In genomic region chr14:16522852-16523251, GRCm38 (mm10) we compare ENCODE assay signal across 14 mouse cellular contexts.
"Had no signal": no experiment of that assay in that cellular context is flagged by ENCODE, and none has a peak within 500 bp of the region (broad histone marks: within the 10 kb centered on the region; RNA-seq: fewer than 3 reads in every experiment).

No protein-coding gene starts in this region.

- DNase-seq: kidney, adult 2 months; kidney, postnatal 25 days; layer of hippocampus, adult 9-11 months; liver, embryonic 13.5 days; lung, adult 2 months; midbrain, embryonic 14.5 days; thymus, adult 2 months; thymus, postnatal 14 days; thymus, postnatal 4 days had no signal

- H3K4me2 ChIP-seq: liver, embryonic 13.5 days; midbrain, embryonic 11.5 days; neural tube, embryonic 12.5 days had no signal

- H3K9me3 ChIP-seq: liver, embryonic 13.5 days; neural tube, embryonic 12.5 days had no signal

- H3K36me3 ChIP-seq: liver, embryonic 13.5 days; neural tube, embryonic 12.5 days had no signal

- H3K4me1 ChIP-seq: liver, embryonic 13.5 days had no signal

- H3K27me3 ChIP-seq: liver, embryonic 13.5 days; neural tube, embryonic 12.5 days had no signal

- H3K4me3 ChIP-seq: layer of hippocampus, adult 2 months; liver, embryonic 13.5 days; megakaryocyte, embryonic 14.5 days; neural tube, embryonic 12.5 days had no signal

- H3K27ac ChIP-seq: kidney, postnatal 0 days; layer of hippocampus, adult 2 months; liver, embryonic 13.5 days; neural tube, embryonic 12.5 days had no signal

- H3K9ac ChIP-seq: liver, embryonic 13.5 days; neural tube, embryonic 12.5 days had no signal
